Mouse (Mus musculus) CH12F3 (cell line): Measurements from ENCODE around the gene Cabin1.

Experiments
- in situ Hi-C: fragments of 300-500 bp; cut with MboI; formaldehyde crosslinking; loops from 2 replicates; pipeline ENCODE4 v1.14.3; 2020; ENCODE audit warnings: low sequenced_read_pairs

Gene Cabin1

DNA sequence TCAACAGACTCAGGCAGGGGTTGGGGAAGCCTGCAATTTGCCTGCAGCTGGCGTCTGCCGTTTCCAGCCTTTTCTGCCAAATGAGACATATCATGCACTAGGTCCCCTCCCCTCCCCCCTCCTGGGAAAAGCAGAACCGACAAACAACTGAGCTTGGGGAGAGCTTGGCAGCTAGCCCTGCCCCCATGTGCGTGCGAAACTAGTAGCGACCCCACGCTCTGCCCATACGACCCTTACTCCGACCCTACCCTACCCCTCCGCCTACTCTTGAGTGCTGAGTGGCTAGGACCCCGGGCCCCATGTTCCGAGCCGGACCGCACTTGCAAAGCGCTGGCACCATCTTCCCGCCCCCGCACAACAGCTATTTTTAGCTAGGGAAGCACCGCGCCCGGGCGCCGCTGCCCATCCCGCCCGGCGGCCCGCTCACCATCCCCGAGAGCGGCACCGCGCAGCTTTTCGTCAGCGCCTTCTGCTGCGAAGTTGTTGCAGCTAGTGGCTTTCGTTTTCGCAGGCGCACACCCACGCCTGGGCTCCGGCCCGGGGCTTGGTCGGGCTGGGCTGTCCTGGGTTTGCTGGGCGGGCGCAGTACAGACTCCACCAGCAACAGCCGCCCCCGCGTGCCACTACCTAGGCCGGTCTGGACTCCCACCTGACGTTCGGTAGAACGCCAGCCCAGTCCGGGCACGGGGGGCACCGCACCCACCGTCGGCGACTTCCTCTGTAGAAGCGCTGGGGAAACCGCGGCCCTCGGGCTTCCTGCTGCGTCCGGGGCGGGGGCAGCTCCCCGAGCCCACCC lies 96.8 kb downstream of the Cabin1 start:
- in situ Hi-C loops = no loop called here

DNA sequence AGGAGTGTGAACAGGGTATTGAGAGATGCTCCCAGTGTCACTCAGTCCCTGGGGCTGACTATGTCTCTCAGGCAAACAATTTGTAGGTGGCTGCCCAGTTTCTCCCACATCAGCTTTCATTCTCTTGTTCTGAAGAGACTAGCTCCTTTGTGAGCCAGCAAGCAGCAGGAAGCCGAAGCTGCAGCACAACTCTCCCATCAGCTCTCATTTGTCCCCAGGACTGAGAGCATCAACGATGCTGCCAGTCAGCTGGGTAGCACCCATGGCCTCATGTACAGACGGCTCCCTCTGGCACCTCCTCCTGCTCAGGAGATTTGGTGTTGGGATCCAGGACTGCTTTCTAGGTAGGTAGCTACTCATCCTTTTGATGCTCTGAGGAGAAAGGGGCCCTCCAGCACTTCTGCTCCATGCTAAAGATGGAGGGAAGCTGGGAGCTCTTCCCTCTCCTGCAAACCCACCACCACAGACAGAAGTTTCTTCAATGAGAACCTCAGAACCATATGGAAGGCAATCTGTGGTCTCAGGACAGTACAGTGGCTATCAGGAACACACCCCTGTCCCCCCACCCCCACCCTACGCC lies 97.6 kb downstream of the Cabin1 start:
- in situ Hi-C loops = no loop called here

DNA sequence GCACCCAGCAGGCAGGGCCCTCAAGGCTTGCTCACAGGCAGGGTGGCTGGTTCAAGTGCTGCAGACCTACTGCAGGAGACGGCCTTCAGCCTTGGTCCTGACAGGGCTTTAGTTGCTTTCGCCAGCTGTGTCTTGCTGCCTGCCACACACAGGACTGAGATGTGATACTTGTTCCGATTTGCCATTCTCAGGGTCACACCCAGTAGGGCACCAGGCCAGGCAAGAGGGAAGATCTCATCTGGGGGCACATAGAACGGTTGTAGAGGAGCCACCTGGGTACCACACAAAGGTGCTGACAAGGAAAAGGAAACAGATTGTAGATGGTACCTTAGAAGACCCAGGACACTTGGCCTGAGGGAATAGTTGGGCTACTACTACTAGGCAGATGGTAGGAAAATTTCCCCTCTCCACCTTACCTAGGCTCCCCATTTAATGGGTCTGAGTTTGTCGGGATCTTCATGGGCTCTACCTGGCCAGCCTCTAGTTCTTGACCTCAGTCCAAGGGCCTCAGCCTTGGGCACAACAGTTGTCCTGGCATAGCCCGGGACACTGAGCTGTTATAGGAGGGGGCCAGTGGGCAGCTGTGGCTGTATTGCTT lies 99.4 kb downstream of the Cabin1 start:
- in situ Hi-C loops = no loop called here

DNA sequence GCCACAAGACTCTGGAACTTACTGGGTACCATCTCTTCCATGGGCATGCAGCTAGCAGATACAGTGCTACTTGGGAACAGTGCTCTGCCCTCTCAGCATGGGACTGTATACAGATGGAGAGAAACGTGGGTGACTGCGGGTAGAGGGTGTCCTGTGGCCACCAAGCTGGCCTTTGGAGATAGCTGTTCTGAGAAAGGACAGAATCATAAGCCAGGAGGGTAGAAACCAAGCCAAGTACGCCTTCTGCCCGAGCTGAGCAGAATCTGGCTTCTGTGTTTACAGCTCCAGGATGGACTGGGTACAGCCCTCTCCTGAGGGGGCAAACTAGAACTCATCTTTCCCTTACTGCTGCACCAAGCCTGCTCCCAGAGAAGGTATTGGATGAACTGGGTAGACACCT lies 101.6 kb downstream of the Cabin1 start:
- in situ Hi-C loops = no loop called here

DNA sequence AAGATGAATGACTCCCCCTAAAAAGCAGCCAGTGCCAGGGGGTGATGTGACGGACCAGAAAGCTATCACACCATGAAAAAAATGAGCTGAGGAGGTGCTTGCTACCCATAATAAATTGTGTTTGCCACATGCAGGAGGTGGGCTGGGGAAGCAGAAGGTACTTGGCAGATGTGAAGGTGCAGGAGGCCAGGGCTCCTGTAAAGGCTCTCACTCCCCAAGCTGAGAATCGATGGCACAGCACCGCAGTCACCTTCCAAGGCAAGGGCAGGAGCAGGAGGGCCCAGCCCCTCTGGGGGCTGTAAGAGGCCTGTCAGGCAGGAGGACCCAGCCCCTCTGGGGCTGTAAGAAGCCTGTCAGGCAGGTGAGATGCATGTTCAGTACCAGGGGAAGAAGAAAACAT lies 102.3 kb downstream of the Cabin1 start:
- in situ Hi-C loops = no loop called here

DNA sequence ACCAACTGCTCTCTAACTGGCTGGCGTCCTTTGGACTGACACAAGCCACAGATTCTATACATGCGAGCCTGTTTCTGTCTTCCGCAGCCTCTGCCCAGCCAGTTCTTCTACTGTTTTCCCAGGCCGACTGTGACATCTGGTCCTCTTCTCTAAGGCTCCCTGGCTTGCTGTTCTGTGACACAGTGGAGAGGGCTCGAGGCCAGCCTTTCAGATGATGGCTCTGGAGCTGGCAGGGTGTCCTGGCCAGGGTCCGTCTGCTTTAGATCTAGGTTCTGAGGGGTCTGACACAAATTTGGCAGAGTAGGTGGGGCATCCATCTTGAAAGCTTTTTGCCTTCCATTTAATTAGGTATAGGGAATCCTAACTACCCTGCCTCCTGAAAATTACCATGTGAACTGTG lies 102.8 kb downstream of the Cabin1 start:
- in situ Hi-C loops = no loop called here

DNA sequence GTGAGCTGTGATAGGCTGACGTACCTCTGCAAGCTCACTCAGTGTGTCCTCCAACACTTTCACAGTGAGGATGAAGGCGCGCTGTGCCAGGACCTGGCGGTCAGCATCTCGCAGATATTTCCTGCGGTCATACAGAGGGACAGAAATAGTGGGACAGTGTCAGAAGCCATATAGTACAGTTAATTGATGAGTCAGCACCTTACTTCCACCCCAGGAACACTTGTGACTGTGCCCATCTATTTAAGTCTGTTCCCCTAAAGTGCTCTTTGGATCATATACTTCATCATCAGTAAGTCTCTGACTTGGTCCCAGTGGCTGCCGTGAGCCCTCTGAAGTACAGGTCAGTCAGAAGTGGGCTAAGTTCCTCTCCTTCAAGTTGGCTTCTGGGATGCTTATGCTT lies 106.4 kb downstream of the Cabin1 start:
- in situ Hi-C loops = no loop called here

DNA sequence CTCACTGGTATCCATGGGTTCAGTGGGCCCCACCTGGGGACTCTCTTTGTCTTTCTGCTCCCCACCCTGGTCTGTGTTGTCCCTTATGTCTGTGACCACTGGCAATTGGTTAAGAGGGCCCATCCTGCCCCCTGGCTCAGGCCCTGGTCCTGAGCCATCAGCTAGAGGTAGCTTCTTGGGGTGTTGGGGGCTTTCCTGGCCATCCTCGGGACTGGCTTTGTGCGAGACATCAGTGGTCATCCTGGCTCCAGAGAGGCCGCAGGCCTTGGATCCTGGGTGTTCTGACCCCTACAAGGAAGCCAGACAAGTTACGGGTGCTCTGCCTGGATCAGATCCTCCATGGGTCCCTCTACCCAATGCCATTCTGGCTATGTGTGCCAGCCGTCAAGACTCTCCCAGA lies 107.0 kb downstream of the Cabin1 start:
- in situ Hi-C loops = no loop called here

DNA sequence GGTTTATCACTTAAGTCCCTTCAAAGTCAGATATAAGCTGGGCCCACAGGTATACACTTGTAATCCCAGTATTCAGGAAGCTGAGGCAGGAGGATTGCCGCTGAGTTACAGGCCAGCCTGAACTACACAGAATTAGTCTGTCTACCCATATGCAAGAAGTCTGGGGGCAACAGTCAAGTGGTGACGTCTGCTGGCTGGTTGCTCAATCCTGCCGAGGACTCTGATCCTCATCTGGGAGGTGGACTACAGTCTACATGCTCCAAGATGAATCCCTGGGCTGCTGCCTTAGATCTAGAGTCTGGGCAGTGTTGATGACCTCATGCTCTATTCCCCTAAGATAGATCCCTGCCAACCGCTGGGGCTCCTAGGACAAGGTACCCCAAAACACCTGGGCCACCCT lies 110.1 kb downstream of the Cabin1 start:
- in situ Hi-C loops = no loop called here

DNA sequence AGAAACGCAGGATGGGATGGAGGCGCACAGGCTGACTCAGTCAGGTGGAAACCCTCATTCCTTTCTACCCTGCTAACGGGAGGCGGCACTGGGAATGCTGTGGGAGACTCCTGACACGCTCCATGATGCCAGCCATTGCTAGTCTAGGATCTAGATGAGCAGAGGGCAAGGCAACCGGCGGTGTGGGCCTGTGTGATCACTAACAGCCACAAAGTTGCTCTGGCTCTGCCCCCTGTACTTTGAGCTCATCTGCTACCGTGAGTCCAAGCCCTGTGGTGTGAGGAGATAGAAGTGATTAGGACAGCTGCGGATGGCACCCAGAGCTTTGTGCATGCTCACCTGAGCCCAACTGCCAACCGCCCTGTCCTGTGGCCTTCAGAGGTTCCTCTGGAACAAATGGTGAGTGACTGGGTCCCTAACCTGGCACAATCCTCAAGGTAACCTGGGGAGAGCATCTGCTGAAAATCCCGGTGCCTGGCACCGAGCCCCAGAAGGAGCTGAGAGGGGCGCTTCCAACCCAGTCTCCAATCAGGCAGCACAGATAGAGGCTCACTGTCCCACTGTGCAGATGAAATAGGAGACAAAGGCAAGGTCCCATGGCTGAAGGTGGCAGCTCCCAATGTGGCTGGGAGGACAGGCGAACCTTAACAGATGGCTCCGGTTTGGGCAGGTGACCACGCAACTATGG lies 112.6 kb downstream of the Cabin1 start:
- in situ Hi-C loops = no loop called here

DNA sequence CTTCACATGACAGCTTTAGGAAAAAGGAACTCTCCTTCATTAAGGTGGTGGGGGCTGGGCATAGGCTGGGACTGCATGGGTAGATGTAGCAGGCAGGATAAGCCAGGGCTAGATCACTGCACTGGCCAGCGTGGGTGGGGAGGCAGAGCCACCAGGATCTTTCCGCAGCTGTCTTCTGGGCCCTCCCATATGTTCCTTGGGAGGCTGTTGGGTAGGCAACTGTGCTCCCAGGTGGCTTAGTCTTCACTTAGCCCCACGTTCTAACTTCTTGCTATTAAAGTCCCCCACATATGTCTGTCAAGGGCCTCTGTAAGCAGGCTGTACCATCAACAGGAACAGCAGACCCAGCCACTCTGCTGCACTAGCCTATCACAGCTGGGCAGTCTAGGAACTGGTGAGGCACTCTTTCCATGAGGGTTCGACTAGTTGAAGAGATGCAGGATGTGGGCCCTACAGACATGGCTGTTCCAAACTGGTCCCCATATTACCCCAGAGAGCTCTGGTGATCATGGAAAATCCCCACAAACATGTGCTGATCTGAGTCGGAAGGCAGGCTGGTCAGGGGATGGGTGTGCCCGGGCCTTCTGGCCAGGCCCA lies 113.7 kb downstream of the Cabin1 start:
- in situ Hi-C loops = no loop called here

DNA sequence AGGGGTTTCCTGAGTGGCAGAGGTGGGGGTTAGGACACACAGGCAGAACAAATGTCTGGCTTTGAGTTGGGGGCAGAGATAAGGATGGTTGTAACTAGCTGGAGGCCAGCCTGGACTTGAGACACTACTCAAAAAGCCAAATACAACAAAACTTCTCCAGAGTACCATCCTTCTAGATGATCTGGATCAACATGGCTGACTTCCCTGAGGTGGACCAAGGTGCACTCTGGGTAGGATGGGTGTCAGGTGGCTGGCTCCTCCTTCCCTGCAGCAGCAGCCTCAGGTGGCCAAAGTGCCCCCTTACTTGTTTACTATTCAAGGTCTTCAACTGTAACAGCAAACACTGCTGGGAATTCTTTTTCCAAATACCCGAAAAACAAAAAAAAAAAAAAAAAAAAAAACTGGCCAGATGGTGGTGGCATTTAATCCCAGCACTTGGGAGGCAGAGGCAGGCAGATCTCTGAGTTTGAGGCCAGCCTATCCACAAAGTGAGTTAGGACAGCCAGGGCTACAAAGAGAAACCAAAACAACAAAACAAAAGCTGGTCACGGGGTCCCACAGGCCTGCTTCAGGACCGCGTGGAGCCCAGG lies 114.6 kb downstream of the Cabin1 start:
- in situ Hi-C loops = no loop called here

DNA sequence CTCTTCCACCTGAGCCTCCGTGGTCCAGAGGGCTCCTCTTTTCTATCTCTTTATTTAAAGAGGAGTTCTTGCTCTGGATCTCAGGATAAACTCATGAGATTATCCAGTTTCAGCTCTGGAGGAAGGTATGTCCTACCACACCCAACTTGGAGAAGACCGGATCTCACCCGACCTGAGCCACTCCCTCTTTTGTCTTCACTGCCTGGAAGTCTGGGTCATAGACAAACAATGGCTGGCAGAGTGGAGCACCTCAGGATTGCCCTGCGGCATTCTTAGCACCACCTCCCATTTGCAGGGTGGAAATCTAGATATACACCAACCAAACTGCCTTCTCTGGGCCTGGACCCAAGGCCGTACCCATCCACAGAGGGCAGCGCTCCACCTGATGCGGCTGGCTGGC lies 115.1 kb downstream of the Cabin1 start:
- in situ Hi-C loops = no loop called here

DNA sequence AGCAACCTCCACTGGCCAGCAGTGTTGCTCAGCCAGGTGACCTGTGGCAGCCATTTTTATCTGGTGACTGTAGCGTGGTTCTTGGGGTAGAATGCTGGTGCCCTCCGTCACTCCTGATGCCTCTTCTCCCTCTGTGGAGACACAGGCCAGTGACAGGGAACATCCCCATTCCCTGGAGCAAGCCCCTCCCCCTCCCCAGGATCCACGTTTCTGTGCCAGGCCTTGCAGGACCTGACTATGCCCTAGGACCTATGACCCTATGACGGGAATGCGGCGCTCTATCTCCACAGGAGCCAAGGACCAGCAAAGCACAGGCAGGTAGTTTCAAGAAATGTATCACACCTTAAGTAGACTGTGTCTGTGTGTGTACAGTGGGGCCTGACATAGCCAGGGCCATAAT lies 116.0 kb downstream of the Cabin1 start:
- in situ Hi-C loops = no loop called here

DNA sequence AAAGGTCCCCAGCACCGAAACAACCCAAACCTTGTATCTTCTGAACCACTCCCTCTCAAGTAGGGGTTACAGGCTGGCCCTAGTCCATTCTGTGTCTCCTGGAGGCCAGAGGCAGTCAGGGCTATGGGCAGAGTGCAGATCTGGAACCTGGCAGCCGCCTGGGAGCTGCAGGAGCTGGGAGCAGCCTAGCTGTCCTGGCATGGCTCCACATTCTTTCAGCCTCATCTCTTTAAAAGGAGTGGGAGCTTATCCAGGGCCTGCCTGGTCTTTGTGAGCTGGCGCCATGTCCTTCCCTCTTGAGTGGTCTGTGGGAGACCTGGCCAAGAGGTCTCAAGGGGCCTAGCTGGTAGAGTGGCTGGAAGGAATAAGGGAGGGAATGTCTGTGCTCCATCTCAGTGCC lies 116.8 kb downstream of the Cabin1 start:
- in situ Hi-C loops = no loop called here

DNA sequence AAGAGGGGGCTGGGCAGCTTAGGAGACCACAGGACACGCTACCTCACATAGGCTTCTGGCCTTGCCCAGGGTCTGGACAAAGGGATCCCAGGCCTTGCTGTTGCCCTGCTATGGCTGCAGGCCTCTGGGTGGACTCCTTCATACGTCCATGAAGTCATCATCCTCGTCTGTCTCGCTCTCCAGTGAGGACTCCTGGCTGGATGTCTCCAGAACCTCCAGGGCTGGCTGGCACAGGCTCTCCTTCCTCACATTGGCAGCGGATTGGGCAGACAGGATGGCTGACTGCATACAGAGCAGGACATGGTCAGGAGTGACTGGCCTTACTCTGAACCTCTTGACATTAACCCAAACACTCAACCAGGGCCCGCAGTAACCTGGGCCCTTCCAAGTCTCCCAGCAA lies 117.7 kb downstream of the Cabin1 start:
- in situ Hi-C loops = no loop called here

DNA sequence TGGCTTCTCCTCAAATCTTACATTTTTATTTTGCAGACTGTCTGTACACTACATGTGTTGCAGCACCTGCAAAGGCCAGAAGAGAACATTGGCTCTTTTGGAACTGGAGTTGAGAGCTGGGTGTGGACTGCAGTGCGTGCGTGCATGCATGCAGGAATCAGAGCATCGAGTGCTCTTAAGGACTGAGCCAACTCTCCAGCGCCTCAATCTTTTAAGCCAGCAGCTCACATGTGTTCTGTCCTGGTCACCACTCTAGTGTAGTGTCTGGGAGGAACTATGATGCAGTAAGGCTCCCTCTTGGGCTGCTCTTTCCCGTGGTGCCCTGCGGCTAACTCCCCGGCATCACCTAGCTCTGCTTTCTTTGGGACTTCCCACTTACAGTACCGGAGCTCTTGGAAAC lies 118.5 kb downstream of the Cabin1 start:
- in situ Hi-C loops = no loop called here

DNA sequence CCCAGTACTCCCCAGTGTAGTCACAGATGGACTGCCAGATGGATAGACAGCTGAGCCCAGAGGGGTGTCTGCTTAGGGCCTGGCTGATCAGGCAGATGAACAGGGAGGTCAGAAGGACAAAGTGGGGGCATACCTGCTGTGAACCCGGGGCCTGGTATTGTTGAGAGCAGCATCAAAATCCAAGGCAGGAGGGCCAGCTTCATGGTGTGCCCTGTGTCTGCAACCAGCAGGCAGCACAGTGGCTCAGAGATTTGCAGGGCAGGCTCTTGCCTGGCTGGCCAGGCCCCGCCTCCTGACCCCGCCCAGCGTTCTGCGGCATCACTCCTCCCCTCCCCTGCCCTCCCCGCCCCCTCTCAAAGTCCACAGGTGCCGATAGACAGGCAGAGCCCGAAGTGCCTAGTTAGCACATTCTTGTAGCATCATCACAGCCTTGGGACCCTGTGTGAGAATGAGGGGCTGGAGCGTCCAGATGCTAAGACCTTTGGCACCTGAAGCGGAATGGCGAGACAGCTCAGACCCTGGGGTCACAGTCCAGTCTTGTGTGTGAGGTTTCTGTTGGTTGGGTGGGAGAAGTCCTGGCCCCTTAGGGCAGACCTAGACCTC lies 120.3 kb downstream of the Cabin1 start, which contains the start of gene Susd2:
Susd2 (minus strand) TSS at position 268 of the 603 bp plus-strand sequence.
- in situ Hi-C loops = no loop called here

DNA sequence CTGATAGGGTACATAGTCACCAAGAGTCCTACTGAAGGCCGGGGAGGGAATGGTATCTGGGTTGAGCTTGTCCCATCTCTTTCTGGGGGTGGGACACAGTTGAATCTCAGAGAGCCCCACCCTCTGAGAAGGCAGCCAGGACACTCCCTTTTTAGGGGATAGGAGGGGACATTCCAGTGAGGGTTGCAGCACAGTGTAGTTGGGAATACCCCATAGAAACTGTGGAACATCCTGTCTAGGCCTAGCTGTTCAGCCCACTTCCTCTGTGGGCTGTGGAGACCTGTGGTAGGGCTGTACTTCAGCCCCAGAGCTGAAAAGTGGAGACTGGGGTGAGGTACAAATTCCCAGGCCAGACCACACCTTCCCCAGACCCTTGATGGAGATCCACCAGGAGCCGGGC lies 121.2 kb downstream of the Cabin1 start:
- in situ Hi-C loops = no loop called here

DNA sequence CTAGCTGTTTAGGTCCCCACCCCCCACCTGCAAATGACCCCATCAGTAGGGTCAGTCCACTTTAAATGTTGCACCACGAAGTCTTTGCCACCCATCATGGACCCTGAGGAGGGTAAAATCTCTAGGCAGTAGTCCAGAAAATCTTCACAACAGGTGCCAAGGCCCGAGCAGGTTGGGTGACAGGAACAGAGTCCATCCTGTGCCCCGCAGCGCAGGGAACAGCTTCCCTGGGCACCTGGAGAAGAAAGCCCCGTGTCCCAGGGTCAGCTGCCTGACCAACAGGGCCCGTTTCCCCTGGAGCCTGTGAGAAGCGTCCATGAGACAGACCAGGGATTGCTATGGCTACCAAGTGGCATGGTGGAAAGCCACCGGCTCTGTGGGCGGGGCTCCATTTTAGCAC lies 121.7 kb downstream of the Cabin1 start:
- in situ Hi-C loops = no loop called here
